Mouse (Mus musculus) cerebellum, postnatal 4 days (tissue): ENCODE measurements around the gene Gpcpd1.

Experiments
- DNase-seq, 2 experiments: peaks; one replicate each; pipeline ENCODE4 v3.0.0; 2022; ENCODE audit warnings: low spot score in 2 of 2, mixed read lengths in 1 of 2

Gpcpd1 gene

DNA sequence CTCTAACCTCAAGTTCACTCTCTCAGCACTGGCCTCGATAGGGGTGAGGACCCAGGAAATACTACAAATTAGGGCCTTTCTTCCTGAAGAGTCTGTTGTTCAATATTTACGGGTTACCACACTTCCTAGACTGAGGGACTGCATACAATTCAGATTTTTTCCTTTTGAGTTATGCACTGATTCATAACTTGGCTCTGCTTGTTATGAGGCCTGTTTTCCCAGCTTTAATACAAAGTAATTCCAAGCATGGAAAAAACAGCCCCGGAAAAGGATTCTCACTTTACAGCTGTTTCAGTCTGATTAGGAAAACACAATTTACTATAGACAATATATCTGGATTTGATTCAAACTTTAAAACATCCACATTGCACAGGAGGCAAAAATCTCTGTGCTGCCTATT, 1.5 kb downstream of the Gpcpd1 start:
- no peak for DNase-seq

DNA sequence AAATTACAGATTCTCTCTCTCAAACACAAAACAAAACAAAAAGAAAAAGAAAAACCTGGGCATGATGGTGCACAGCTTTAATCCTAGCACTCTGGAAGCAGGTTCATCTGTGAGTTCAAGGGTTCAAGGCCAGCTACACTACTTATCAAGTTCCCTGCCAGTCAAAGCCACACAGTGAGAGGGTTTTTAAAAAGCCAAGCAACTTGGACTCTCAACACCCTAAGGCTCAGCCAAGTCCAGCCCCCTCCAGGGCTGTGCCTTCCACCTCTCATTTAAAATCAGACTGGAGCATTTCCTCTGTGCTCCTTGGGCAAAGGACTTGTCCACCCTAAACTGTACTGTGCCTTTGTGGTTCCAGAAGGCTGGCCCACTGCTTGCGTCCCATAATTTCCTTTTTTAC, 3.3 kb downstream of the Gpcpd1 start:
- DNase-seq = no peak

DNA sequence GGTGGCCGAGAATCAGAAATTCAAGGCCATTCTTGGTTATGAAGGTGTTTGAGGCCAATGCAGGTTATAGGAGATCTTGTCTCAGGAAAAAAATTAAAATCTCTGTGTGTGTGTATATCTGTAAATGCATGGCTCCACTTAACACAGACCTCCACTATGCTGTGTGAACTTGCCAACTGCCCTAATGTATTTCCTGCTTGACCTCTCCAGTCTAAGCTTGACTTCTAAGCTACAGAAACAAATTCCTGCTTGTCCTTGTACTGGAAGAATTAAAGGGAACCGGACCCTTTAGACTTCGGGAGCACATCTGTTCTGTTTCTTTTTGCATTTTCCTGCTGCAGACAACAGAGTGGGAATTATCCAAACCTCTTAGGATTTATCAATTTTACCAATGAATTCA, 4.4 kb downstream of the Gpcpd1 start:
- no peak for DNase-seq

DNA sequence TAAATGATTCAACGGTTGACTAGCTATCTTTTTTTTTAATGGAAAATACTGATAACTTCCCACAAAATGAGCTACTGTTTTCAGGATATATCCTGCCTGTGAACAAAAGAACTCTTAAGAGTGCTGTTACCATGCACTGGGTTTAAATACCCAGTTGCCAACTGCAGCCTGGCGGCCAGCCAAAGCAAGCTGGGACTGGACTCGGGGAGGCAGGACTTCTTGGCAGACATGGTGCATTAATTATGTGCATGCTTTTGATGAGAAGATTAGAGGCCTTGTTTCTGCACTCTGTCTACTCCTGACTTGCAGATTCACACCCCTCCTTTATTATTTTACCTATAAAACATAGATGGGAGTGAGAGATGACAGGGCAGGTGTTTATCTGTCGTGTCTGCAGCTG, 5.3 kb downstream of the Gpcpd1 start:
- DNase-seq = peak; percentile 70 to 85

DNA sequence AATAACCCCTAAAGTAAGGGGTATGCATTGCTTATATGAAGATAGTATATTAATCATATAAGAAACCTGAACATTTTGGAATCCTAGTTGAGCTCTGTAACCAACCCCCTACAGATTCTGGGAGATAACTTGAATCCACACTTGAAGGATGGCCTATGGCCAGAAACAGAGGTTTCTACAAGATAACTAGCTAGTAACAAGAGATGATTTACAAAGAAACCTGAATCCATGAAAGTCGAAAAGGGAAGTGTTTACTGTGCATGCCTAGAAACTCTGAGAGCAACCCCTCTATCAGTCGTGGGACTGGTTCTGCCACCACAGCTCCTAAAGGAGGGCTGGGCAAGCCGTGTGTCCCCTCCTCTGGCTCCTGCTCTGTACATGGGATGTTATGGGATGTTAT, 7.8 kb downstream of the Gpcpd1 start:
- DNase-seq = no peak

DNA sequence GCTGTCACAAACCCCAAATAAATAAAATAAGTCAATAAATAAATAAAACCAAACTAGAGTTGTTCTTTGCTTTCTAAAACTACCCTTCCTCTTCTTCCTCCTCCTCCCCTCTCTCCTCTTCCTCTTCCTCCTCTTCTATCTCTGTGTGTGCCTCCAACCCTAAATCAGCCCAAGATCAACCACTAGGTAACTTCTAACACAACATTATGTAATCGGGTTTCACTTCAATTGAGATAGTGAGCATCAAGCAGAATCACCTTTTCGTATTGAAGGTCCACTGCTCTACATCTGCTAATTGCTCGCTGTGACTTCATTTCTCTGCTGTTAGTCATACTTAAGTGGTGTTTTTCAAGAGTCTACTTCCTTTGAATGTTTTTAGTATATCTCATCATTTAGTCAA, 8.8 kb downstream of the Gpcpd1 start:
- DNase-seq = no peak

DNA sequence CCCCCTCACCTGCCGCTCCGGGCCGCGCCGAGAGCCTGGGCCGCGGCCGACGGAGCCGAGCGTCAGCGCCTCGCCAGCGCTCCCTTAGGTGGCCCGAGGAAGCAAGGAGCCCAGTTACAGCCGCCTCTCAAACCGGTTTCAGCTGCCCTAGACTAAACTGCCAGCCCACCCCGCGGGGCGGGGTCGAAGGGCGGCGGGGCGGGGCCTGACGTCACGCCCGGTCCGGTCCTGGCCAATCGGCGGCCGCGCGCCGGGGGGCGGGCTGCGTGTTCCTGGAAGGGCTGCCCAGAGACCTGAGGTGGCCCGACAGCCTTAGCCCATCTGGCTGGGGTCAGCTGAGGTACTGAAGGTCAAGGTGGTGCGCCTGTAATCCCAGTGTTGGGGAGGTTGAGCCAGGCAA, 9.5 kb downstream of the Gpcpd1 start:
- DNase-seq = peak; percentile 93 to 99

DNA sequence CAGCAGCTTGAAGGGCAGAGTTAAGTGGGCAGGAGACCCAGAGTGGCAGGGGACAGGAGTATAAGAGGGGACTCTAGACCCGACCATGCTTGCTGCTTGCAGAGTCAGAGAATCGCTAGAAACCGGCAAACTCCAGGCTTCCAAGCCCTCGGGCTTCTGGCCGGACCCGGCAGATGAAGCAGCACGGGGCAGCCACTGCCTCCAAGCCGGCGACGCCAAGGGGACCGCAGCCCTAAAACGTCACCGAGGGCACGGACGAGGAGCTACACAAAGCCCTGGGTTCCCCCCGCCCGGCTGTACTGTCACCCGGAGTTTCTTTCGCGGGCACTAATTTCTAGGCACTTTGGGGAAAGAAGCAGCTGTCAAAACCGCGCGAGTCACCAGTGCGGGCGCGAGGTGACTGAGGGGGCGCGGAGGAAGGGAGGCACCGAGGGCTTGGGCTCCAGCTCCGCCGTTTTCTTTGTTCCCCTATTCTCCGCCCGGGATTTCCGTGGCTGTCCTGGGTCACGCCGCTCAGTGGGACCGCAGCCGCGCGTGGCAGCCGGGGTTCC, 10.0 kb downstream of the Gpcpd1 start:
- peak; percentile 35 to 63 for DNase-seq

DNA sequence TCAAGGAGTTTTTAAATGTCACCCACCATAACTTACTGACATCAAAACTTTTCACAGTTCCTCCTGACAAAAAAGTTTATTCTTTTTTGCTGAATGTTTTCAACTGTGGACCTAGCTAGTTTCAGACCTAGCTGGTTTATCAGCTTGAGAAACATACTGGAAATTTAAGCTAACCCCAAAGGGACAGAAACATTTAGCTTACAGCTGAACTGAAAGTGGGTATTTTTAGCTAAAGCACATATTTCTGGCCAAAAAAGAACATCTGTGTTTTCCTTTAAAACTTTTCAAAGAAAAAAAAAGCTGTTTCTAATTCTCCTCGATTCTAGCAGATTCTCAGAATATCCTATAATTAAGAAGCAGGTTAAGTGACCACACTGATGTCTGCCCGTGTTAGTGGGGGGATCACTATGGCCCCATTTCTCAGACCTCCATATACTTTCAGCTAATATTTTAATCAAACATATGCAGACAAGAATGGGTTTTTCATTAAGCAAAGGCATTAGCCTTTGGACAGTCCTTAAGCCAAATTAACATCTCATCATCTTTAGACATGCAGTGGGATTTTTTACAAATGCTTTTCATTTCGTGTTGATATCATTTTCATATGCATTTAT, 10.9 kb downstream of the Gpcpd1 start:
- DNase-seq = no peak

DNA sequence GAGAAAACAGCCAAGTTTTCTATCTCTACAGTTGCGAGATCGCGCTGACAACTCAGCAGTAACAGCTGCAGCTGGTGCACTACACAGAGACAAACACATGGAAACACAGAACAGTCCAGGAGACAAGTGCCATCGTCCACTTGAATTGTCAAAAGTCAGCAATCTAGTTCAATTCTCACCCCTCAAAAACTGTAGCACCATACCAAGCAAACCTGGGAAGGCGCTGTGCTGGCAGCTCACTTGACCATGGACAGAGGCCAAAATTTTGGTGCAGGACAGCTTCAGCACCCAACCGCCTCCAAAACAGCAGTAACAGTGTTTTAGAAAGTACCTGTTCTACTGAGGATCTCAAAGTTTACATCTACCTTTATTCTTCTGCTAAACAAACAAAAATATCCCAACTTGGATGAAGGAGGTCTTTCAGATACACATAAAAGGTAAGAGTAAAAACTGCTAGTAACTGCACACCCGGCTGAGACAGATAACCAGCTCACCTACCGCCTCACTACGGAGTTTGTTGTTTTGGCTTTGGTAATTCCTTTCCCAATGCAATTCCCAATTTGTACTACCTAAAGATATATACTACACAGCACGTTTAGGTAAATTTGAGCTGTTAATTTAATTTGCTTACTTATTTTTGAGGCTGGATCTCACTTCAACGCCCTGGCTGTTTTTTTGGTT, 11.6 kb downstream of the Gpcpd1 start:
- DNase-seq = peak in 1 of 2 experiments; percentile 25

DNA sequence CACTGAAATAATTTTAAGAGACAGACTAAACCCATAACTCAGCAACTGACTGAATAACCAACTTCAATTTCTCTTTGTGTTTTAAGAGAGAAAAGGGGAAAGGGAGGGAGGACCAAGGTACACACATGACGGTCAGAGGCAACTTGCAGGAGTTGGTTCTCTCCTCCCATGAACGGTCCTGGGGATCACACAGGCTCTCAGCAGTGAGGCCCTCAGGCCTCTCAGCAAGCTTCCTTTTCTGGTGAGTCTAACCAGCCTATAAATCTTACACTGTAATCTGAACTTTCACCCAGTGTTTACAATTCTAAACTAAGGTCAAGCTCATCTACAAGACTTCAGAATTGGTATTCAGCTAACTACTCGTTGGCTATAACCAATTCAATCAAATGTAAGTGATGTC, 12.3 kb downstream of the Gpcpd1 start:
- no peak for DNase-seq

DNA sequence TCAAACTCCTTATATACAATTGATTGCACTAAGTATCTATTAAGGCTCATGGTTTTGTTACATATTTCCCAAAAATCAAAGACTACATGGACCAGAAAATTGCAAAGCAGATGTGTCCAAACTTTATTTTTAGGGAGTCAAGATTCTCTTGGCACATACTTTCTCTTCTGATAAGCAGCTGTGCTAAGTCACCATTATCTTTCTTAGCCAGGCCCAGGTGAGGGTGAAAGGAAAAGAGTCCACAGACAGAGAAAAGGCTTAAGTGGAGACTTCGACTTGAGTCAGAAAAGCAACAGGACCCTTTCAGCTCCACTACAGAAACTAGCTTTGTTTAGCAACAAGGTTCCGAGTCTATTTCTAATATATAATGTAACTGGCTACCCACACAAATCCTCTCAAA, 14.2 kb downstream of the Gpcpd1 start:
- DNase-seq = no peak

DNA sequence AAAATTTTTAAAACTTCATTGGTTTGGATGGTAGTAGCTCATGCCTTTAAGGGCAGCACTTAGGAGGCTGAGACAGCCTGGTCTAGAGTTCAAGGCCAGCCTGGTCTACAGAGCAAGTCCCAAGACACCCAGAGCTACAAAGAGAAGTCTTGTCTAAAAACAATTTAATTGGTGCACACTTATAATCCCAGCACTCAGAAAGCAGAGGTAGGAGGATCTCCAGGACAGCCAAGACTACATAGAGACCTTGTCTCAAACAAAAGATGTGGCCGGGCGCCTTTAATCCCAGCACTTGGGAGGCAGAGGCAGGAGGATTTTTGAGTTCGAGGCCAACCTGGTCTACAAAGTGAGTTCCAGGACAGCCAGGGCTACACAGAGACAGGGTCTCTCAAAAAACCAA, 14.9 kb downstream of the Gpcpd1 start:
- DNase-seq = no peak

DNA sequence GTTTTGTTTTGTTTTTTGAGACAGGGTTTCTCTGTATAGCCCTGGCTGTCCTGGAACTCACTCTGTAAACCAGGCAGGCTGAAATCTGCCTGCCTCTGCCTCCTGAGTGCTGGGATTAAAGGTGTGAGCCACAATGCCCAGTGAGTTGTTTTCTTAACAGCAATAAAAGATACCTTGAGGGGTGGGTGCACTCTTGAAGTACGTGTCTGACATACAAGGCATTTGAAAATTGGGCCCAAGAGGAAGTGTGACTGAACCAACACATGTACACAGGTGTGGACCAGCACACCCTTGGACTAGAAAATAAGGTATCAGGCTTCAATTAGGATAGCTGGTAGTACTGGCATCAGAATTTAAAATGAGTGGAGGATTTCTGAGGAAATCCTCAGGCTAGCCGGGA, 16.2 kb downstream of the Gpcpd1 start:
- no peak for DNase-seq

DNA sequence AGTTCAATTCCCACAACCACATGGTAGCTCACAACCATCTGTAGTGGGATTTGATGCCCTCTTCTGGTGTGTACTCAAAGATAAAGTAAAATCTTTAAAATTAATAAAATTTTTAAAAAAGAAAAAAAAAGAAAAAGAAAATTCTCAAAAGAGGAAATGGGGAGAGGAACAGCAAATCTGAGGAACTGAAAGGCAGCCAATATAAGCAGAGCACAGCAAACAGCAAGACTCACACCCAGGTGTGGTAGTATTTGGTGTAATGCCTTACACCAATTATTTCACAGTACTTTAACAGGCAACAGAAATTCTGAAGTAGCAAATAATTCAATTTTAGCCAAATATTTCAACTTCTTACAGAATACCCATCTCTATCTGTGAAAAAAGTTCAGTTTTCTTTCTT, 16.7 kb downstream of the Gpcpd1 start:
- DNase-seq = no peak

DNA sequence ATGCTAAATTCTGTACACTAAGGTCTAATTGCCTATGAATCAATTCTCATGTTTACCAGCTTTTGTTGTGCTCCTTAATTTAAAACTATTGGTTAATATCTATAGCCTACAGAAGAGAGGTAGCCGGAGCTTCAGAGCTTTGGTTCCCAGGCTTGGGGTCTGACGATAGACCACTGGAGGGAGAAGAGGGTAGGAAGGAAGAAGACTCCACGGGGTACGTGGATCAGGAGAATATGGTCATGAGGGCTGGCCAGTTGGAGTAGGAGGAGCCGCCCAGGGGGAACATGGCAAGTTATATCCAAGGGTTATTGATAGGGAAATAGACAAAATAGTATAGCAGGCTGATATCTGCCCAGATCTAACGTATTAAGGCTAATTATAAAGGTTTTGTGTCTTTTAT, 17.8 kb downstream of the Gpcpd1 start:
- DNase-seq = no peak

DNA sequence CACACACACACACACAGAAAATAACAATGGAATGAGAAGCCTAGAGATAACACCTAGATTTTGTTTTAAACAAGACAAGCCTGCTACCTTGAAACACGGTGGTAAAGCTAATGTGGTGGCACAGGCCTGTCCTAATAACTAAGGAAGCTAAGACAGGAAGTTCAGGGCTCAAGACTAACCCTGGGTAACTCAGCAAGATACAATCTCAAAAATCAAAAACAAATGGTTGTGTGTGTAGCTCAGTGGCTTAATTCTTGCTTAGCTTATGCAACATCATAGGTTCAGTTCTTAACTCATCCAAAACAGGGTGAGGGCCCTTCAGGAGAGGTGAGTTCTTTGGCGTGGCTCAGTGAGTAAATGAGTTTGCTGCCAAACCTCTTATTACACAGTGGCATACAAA, 20.1 kb downstream of the Gpcpd1 start:
- DNase-seq = no peak

DNA sequence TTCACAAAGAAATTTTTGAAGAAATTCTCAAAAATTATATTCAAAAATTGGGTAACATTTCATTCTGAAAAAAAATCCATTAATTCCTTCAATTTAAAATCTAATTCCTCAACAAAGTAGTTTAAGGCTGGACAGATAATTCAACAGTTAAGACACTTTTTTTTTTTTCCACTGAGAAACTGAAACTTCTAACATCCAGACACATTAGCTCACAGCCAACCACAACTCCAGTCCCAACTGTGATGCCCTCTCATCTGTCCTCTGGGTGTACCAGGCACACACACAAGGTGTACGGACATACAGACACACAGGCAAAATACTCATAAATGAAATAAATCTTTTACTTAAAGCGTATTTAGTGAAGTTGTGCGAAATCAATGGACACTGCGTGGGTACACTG, 25.7 kb downstream of the Gpcpd1 start:
- no peak for DNase-seq

DNA sequence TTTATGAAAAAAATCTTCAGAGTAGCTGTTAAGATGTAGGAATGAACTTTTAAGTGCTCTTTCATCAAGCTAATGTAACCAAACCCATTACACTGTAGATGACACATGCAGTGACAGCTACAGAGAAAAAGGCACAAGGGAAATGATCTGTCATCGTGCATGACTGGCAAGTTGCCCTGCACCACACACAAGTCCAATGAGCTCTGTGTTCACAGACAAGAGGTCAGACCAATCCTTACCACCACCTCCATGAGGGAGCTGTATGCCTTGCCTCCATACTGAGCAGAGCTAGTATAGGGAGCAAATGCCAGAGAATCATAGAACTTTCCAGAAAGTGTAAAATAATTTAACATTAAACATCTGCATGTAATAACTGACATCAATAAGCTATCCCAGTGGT, 59.7 kb downstream of the Gpcpd1 start:
- DNase-seq = no peak

DNA sequence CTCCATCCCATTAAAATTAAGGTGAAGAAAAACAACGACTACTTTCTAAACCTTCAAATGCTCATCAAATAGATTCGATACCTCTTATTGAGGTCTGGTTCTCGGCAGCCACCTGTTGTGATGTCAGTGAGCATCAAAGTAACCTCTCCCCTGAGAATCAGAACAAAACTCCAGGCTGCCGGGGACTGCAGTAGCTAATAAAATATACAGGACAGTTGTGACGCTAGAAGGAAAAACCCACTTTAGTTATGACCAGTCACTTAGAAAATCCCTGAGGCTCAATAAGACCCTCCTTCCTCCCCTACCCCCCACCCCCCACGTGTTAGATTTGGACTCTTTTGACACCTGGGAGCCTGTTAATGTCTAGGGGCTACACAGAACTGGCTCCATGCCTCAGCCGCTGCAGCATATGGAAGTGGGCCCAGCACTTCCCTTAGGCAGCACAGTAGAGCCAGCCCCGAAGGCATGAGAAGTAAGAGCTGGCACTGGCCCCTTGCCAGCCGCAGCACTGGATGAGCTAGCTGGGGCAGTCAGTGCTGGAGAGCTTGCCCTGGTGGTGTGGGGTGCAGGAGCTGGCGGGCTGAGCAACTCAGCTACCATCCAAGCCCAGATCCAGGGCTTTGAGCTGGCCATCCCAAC, 60.5 kb downstream of the Gpcpd1 start:
- DNase-seq = peak in 1 of 2 experiments; percentile 65

DNA sequence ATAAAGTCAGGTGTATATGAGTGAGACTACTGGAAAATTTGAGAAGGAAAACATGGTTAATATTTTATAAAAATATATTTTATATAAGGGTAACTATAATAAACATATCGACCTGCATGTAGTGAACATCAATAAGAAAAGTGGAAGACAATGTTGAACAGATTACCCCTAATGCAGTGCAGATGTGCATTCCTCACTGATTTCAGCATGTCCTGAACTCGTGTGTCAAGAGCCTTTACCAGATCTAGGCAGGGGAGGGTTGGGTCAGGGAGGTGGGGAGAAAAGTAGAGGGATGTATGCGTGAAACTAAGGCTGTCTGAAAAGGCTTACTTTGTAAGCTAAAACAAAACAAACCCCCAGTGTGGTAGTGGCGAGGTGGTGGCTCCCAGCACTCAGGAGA, 61.4 kb downstream of the Gpcpd1 start:
- DNase-seq = no peak

DNA sequence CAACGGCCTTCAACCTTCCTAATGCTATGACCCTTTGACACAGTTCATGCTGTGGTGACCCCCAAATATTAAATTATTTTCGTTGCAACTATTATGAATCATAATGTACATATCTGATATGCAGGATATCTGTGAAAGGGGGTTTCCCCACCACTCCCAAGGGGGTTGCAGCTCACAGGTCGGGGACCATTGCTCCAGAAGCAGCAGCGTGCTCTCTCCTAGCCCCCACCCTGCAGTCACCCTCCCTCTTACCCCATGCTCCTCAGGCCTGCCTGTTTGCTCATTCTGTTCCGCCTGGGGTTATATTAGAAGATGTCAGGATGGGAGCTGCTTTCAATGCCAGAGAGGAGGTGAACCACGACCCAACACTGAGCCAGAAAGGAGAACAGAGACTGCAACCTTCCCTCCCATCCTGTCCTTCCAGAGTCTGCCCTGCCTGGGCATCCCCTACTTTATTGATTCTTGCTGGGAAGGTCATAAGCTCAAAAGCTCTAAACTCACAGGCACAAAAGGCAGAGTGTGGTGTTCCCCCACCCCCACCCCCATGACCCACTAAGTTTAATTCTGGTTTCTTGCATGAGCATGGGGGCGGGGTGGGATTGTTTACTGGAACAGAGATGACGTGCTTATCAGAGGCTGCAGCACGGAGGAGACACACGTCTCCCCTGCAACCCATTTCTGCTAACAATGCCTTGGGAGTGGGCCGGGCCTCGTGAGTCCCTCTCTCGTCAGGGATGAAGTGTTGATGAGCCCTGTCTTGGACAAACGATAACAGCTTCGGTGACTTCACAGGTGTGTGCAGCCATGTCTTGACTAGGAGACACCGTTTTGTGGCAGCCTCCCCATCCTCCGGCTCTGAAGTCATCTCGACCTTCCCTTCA, 69.3 kb downstream of the Gpcpd1 start:
- no peak for DNase-seq
